Mouse (Mus musculus) CH12F3 (cell line): ENCODE data around the gene Ptgis.

ENCODE experiments used
- in situ Hi-C: fragments of 300-500 bp; cut with MboI; formaldehyde crosslinking; loops from 2 replicates; pipeline ENCODE4 v1.14.3; 2020; ENCODE audit warnings: low sequenced_read_pairs

Ptgis gene

GRCm38 (mm10) chr2:167263931-167264330 is 23.5 kb upstream of the Ptgis start:
- in situ Hi-C loops, result no loop called here

- in situ Hi-C loops, result no loop called here
Observed at GRCm38 (mm10) chr2:167263040-167263810, 22.8 kb upstream of the Ptgis start.

- in situ Hi-C loops, result no loop called here
Observed at GRCm38 (mm10) chr2:167262433-167262832, 22.0 kb upstream of the Ptgis start.

GRCm38 (mm10) chr2:167261106-167261505 is 20.7 kb upstream of the Ptgis start:
- in situ Hi-C loops, result no loop called here

- in situ Hi-C loops, result no loop called here
Observed at GRCm38 (mm10) chr2:167257790-167258189, 17.4 kb upstream of the Ptgis start.

- in situ Hi-C loops, result no loop called here
Observed at GRCm38 (mm10) chr2:167254808-167255207, 14.4 kb upstream of the Ptgis start.

GRCm38 (mm10) chr2:167254185-167254584 is 13.8 kb upstream of the Ptgis start:
- in situ Hi-C loops, result no loop called here

GRCm38 (mm10) chr2:167253476-167253875 is 13.1 kb upstream of the Ptgis start:
- in situ Hi-C loops, result no loop called here

- in situ Hi-C loops, result no loop called here
Observed at GRCm38 (mm10) chr2:167252057-167252687, 11.8 kb upstream of the Ptgis start.

GRCm38 (mm10) chr2:167250736-167251337 is 10.4 kb upstream of the Ptgis start:
- in situ Hi-C loops, result no loop called here

- in situ Hi-C loops, result no loop called here
Observed at GRCm38 (mm10) chr2:167250003-167250735, 9.8 kb upstream of the Ptgis start.

GRCm38 (mm10) chr2:167249591-167249990 is 9.2 kb upstream of the Ptgis start:
- in situ Hi-C loops, result no loop called here

- in situ Hi-C loops, result no loop called here
Observed at GRCm38 (mm10) chr2:167247823-167248222, 7.4 kb upstream of the Ptgis start.

- in situ Hi-C loops, result no loop called here
Observed at GRCm38 (mm10) chr2:167246704-167247103, 6.3 kb upstream of the Ptgis start.

- in situ Hi-C loops, result no loop called here
Observed at GRCm38 (mm10) chr2:167244892-167245291, 4.5 kb upstream of the Ptgis start.

GRCm38 (mm10) chr2:167243831-167244563 is 3.6 kb upstream of the Ptgis start:
- in situ Hi-C loops, result no loop called here

GRCm38 (mm10) chr2:167239262-167239661 is 1.1 kb downstream of the Ptgis start:
- in situ Hi-C loops, result no loop called here

- in situ Hi-C loops, result no loop called here
Observed at GRCm38 (mm10) chr2:167237224-167237623, 3.2 kb downstream of the Ptgis start.

- in situ Hi-C loops, result no loop called here
Observed at GRCm38 (mm10) chr2:167236174-167236573, 4.2 kb downstream of the Ptgis start.

GRCm38 (mm10) chr2:167235338-167236018 is 4.9 kb downstream of the Ptgis start:
- in situ Hi-C loops, result no loop called here
